Mouse (Mus musculus): ENCODE measurements around the gene Lmo7.

DNA sequence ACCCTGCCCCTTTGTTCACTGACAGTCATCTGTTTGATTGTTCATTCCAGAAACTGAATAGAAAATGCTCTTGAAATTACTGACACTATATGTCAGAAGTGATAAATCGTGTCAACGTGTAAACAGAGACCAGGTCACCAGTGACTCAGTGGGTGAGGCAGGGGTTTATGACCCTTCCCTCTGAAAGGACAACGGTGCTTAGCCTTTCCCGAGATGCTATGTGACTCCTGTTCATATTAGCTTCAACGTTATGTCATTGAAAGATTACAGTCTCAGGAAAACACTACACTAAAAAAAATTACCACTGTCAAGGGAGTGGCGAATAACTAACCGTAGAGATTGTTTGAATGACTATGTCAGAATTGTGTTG is 75.6 kb downstream of the Lmo7 start:
- no peak for TF ChIP-seq ZNF384 (IDR thresholded peaks at IDR 0.05; ENCODE audit: low read depth, low read length)
- no peak for TF ChIP-seq HCFC1 (IDR thresholded peaks at IDR 0.05; ENCODE audit: borderline replicate concordance, insufficient read depth, low read length)
- TF ChIP-seq CHD2 (IDR thresholded peaks at IDR 0.05; ENCODE audit: low read depth, low read length), result no peak
- TF ChIP-seq ZC3H11A (IDR thresholded peaks at IDR 0.05; ENCODE audit: borderline replicate concordance, low read depth, low read length), result no peak
